Comparison of ENCODE assay signal across 30 mouse cellular contexts in genomic region chr14:63049910-63050370, GRCm38 (mm10). TPM values are rescaled to one million over a fixed set of nuclear protein-coding genes. Genes with fewer than 3 reads are reported as not detected.
"Had no signal": no experiment of that assay in that cellular context is flagged by ENCODE, and none has a peak within 500 bp of the region (broad histone marks: within the 10 kb centered on the region; RNA-seq: fewer than 3 reads in every experiment).

TSS of gene Defb30 (minus strand) at chr14:63049960.

- H3K9me3 ChIP-seq: liver, embryonic 13.5 days; midbrain, embryonic 15.5 days; neural tube, embryonic 12.5 days; neural tube, embryonic 15.5 days had no signal

- H3K4me3 ChIP-seq: layer of hippocampus, adult 2 months; left cerebral cortex, adult 2 months; liver, embryonic 13.5 days; midbrain, embryonic 15.5 days; neural tube, embryonic 12.5 days; neural tube, embryonic 15.5 days had no signal

- H3K36me3 ChIP-seq: liver, embryonic 13.5 days; midbrain, embryonic 15.5 days; neural tube, embryonic 12.5 days; neural tube, embryonic 15.5 days had no signal

- H3K27me3 ChIP-seq: midbrain, embryonic 15.5 days; neural tube, embryonic 12.5 days; neural tube, embryonic 15.5 days had no signal

- H3K4me2 ChIP-seq: liver, embryonic 13.5 days; midbrain, embryonic 11.5 days; midbrain, embryonic 15.5 days; neural tube, embryonic 12.5 days; neural tube, embryonic 15.5 days had no signal

- H3K9ac ChIP-seq: liver, embryonic 13.5 days; midbrain, embryonic 15.5 days; neural tube, embryonic 12.5 days; neural tube, embryonic 15.5 days had no signal

- ATAC-seq: midbrain, embryonic 15.5 days had no signal

- DNase-seq: kidney, adult 11 months; kidney, adult 8-10 months; layer of hippocampus, adult 9-11 months; layer of hippocampus, postnatal 36 days; liver, embryonic 13.5 days; lung, adult 2 months; lung, postnatal 14 days; lung, postnatal 4 days; thymus, postnatal 25 days had no signal

- H3K4me1 ChIP-seq: liver, embryonic 13.5 days; midbrain, embryonic 15.5 days; neural tube, embryonic 12.5 days had no signal

- H3K27ac ChIP-seq: layer of hippocampus, adult 2 months; left cerebral cortex, adult 2 months; liver, embryonic 13.5 days; midbrain, embryonic 15.5 days; neural tube, embryonic 12.5 days; neural tube, embryonic 15.5 days had no signal

RNA-seq across cellular contexts. Expression of gene Defb30, which starts in this region (rescaled TPM):
- total RNA-seq: layer of hippocampus, adult 2 months; layer of hippocampus, postnatal 36 days; left cerebral cortex, adult 2 months; left cerebral cortex, postnatal 10 days; left cerebral cortex, postnatal 36 days; liver, adult 2 months; megakaryocyte progenitor cell, adult 5-6 weeks; megakaryocyte-erythroid progenitor cell, adult 5-6 weeks had no signal
- polyA plus RNA-seq: kidney, embryonic 16.5 days; large intestine, adult 2 months; limb, embryonic 11.5 days; limb, embryonic 14.5 days; liver, adult 2 months; liver, embryonic 13.5 days; liver, embryonic 16.5 days; lung, adult 2 months; lung, embryonic 16.5 days; midbrain, embryonic 11.5 days; midbrain, embryonic 15.5 days; neural tube, embryonic 12.5 days; neural tube, embryonic 15.5 days; small intestine, adult 2 months; spleen, adult 2 months; stomach, embryonic 16.5 days; thymus, postnatal 0 days had no signal
